Mouse (Mus musculus) liver, embryonic 16.5 days (tissue): ENCODE measurements around the gene Ankrd50. TPM values are rescaled to one million over a fixed set of nuclear protein-coding genes. Genes with fewer than 3 reads are reported as not detected.

Experiments
- ATAC-seq: fragments of 200-750 bp; cut with Nextera tagmentation; 2 replicates; pipeline ENCODE4 v1.8.0; 2017; ENCODE audit warnings: low read depth, mild to moderate bottlenecking, moderate number of reproducible peaks, moderate library complexity
- H3K27ac ChIP-seq: fragments of 300-500 bp; sonication (generic); 2 replicates; pipeline ENCODE4 v1.5.1; 2014; ENCODE audit warnings: mild to moderate bottlenecking, low read length
- H3K27me3 ChIP-seq: fragments of 300-500 bp; sonication (generic); 2 replicates; pipeline ENCODE4 v1.6.1; 2014; ENCODE audit warnings: low read depth, low read length, mixed read lengths; ENCODE audit not compliant: control insufficient read depth, insufficient read depth
- H3K36me3 ChIP-seq: fragments of 300-500 bp; sonication (generic); 2 replicates; pipeline ENCODE4 v1.6.1; 2014; ENCODE audit warnings: mild to moderate bottlenecking; ENCODE audit not compliant: control insufficient read depth, insufficient read depth
- H3K4me1 ChIP-seq: fragments of 300-500 bp; sonication (generic); 2 replicates; pipeline ENCODE4 v1.6.1; 2014; ENCODE audit warnings: low read depth, low read length, mixed read lengths; ENCODE audit not compliant: control insufficient read depth
- H3K4me2 ChIP-seq: fragments of 300-500 bp; sonication (generic); 2 replicates; pipeline ENCODE4 v1.6.1; 2014; ENCODE audit warnings: low read depth, low read length, mixed read lengths
- H3K4me3 ChIP-seq: fragments of 300-500 bp; sonication (generic); 2 replicates; pipeline ENCODE4 v1.5.1; 2014; ENCODE audit warnings: low read depth, mild to moderate bottlenecking, low read length
- H3K9ac ChIP-seq: fragments of 300-500 bp; sonication (generic); 2 replicates; pipeline ENCODE4 v1.6.1; 2014; ENCODE audit warnings: low read depth, low read length
- H3K9me3 ChIP-seq: fragments of 300-500 bp; sonication (generic); replicated peaks from 2 replicates; pipeline ENCODE4 v1.6.1; 2016; ENCODE audit warnings: low read length; ENCODE audit not compliant: control insufficient read depth
- WGBS: fragments of 180-500 bp; shearing (Covaris S2); extraction: QIAGEN DNeasy Blood & Tissue Kit; methylation state at CpG from one replicate; pipeline ENCODE4 v1.1.7; 2014; ENCODE audit not compliant: insufficient replicate concordance; 5-methylcytosine and 5-hydroxymethylcytosine counted together
- polyA plus RNA-seq: library from polyadenylated mRNA; unstranded; fragments of >200 nt; fragmentation: Nextera tagmentation; extraction: Ambion mirVana; gene quantifications from 2 replicates; pipeline ENCODE4 v1.2.1, GENCODE M21; 2015

The Ankrd50 gene
- polyA plus RNA-seq, 1 experiment from 2014 or later = 2.5 TPM

DNA sequence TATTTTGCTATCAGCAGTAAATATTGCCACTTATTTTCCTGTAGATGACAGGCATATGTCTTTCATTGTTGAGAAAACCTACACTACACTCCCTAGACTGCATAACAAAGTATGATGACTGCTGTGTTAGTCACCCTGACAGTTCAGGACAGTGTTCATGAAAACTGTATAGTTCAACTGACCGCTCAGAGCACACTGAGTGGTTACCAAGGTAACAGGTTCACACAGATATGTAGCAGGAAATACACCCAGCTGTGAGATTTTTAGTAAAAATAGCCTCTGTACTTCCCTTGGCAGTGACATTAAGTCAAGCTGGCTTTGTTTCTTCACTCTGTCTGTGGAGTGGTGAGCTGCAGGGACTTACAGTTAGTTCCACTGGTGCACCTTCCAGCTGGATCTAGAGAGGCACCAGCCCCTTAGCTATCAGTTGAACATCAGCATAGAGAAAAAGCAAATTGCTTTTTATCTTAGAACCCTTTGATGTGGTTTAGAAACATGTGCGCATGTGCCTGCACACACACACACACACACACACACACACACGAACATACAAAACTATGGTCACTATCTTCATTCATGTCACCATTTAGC, 12.2 kb upstream of the Ankrd50 start:
- ATAC-seq = no peak
- Histone ChIP-seq H3K4me3 (no peak overlapping the region), H3K9ac (no peak overlapping the region), H3K27ac (no peak overlapping the region), H3K4me2 (no peak overlapping the region), H3K9me3 (no peaks in the 10 kb centered on the region), H3K36me3 (no peaks in the 10 kb centered on the region), H3K27me3 (no peaks in the 10 kb centered on the region), H3K4me1 (no peaks in the 10 kb centered on the region)
- WGBS = 51% methylated on average over 3 of the region's 3 CpGs

- ATAC-seq = no peak
- H3K36me3 ChIP-seq = no peaks in the 10 kb centered on the region
- H3K4me3 ChIP-seq = no peak overlapping the region
- no peaks in the 10 kb centered on the region for H3K9me3 ChIP-seq
- no peak overlapping the region for H3K9ac ChIP-seq
- no peak overlapping the region for H3K4me2 ChIP-seq
- no peaks in the 10 kb centered on the region for H3K27me3 ChIP-seq
- no peaks in the 10 kb centered on the region for H3K4me1 ChIP-seq
- H3K27ac ChIP-seq = no peak overlapping the region
- 22% methylated on average over 3 of the region's 3 CpGs for WGBS
Observed at GRCm38 (mm10) chr3:38491702-38492101, 7.1 kb upstream of the Ankrd50 start.

DNA sequence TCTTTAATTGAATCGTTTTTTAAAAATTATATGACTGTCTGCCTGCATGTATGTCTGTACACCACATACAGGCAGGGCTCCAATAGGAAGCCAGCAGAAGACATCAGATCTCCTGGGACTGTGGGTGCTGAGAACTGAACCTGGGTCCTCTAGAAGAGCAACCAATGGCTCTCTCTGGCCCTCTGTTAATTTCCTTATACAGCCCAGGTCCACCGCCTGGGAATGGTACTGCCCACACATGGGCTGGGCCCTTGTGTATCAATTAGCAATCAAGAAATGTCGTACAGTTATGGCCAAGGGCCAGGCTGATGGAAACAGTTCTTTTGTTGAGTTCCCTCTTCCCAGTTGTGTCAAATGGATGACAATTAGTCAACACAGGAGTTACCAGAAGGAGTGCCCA, 6.6 kb upstream of the Ankrd50 start:
- ATAC-seq = no peak
- WGBS = 49% methylated on average over 3 of the region's 3 CpGs

GRCm38 (mm10) chr3:38490720-38491119, 6.1 kb upstream of the Ankrd50 start:
- ATAC-seq = no peak
- H3K27me3 ChIP-seq = no peaks in the 10 kb centered on the region
- no peak overlapping the region for H3K9ac ChIP-seq
- no peaks in the 10 kb centered on the region for H3K9me3 ChIP-seq
- 29% methylated on average over 2 of the region's 2 CpGs for WGBS
- H3K4me2 ChIP-seq = no peak overlapping the region
- no peak overlapping the region for H3K4me3 ChIP-seq
- no peak overlapping the region for H3K27ac ChIP-seq
- no peaks in the 10 kb centered on the region for H3K4me1 ChIP-seq
- H3K36me3 ChIP-seq = no peaks in the 10 kb centered on the region

More for the DNA sequence above, 6.6 kb upstream of the Ankrd50 start:
- H3K4me3 ChIP-seq = no peak overlapping the region
- no peak overlapping the region for H3K9ac ChIP-seq
- H3K4me2 ChIP-seq = no peak overlapping the region
- H3K9me3 ChIP-seq = no peaks in the 10 kb centered on the region
- no peak overlapping the region for H3K27ac ChIP-seq
- no peaks in the 10 kb centered on the region for H3K4me1 ChIP-seq
- H3K36me3 ChIP-seq = no peaks in the 10 kb centered on the region
- H3K27me3 ChIP-seq = no peaks in the 10 kb centered on the region

- Histone ChIP-seq H3K9ac (peak overlapping the region; percentile 34), H3K4me3 (peak overlapping the region; percentile 68), H3K27ac (no peak overlapping the region), H3K27me3 (no peaks in the 10 kb centered on the region), H3K4me2 (peak overlapping the region; percentile 95), H3K9me3 (no peaks in the 10 kb centered on the region), H3K4me1 (peaks cover 5% of the 10 kb centered on the region), H3K36me3 (no peaks in the 10 kb centered on the region)
- WGBS = 2% methylated on average over 26 of the region's 26 CpGs
- no peak for ATAC-seq
Observed at GRCm38 (mm10) chr3:38485107-38485545, 482 bp upstream of the Ankrd50 start.

GRCm38 (mm10) chr3:38483551-38483950, 1.1 kb downstream of the Ankrd50 start:
- no peaks in the 10 kb centered on the region for H3K9me3 ChIP-seq
- no peak overlapping the region for H3K27ac ChIP-seq
- ATAC-seq = no peak
- no peaks in the 10 kb centered on the region for H3K27me3 ChIP-seq
- no peaks in the 10 kb centered on the region for H3K36me3 ChIP-seq
- WGBS = 38% methylated on average over 10 of the region's 10 CpGs
- H3K4me3 ChIP-seq = peak overlapping the region; percentile 68
- peak overlapping the region; percentile 70; the same call in 1 of the 2 replicates for H3K9ac ChIP-seq
- peak overlapping the region; percentile 95 for H3K4me2 ChIP-seq
- H3K4me1 ChIP-seq = peaks cover 5% of the 10 kb centered on the region

DNA sequence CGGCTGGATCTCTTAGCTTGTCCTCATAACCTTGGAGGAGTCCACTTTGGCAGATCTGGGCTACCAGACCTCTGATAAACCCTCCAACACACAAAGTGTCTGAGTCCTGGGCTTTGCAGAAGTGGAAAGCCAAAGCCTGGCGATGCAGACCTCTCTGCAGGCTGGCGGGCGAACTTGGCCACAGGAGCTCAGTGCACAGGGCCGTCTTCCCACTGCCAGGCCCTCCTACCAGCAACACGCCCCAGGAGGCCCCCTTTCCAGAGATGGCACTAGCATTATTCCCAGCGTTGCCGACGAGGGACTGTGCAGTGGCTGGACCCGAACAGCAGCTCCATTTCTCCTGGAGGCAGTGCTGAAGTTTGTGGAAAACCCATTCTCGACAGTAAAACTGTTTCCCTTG, 1.9 kb downstream of the Ankrd50 start:
- Histone ChIP-seq H3K4me2 (peak overlapping the region; percentile 95; the same call in 1 of the 2 replicates), H3K9ac (no peak overlapping the region; the same call in 1 of the 2 replicates), H3K9me3 (no peaks in the 10 kb centered on the region), H3K4me1 (peaks cover 5% of the 10 kb centered on the region), H3K27me3 (no peaks in the 10 kb centered on the region), H3K27ac (no peak overlapping the region), H3K36me3 (no peaks in the 10 kb centered on the region), H3K4me3 (peak overlapping the region; percentile 10; the same call in 1 of the 2 replicates)
- no peak for ATAC-seq
- 58% methylated on average over 11 of the region's 11 CpGs for WGBS

- no peak for ATAC-seq
- Histone ChIP-seq H3K9me3 (no peaks in the 10 kb centered on the region), H3K27ac (no peak overlapping the region), H3K4me3 (no peak overlapping the region), H3K4me1 (peaks cover 5% of the 10 kb centered on the region), H3K36me3 (no peaks in the 10 kb centered on the region), H3K27me3 (no peaks in the 10 kb centered on the region), H3K4me2 (no peak overlapping the region), H3K9ac (no peak overlapping the region)
- 55% methylated on average over 1 of the region's 1 CpGs for WGBS
Observed at GRCm38 (mm10) chr3:38481106-38481505, 3.5 kb downstream of the Ankrd50 start.

- Histone ChIP-seq H3K4me1 (no peaks in the 10 kb centered on the region), H3K4me2 (no peak overlapping the region), H3K27ac (no peak overlapping the region), H3K9me3 (no peaks in the 10 kb centered on the region), H3K27me3 (no peaks in the 10 kb centered on the region), H3K9ac (no peak overlapping the region), H3K36me3 (no peaks in the 10 kb centered on the region; the same call in 1 of the 2 replicates), H3K4me3 (no peak overlapping the region)
- ATAC-seq = no peak
- 72% methylated on average over 1 of the region's 1 CpGs for WGBS
Observed at GRCm38 (mm10) chr3:38477936-38478335, 6.7 kb downstream of the Ankrd50 start.
